Mouse (Mus musculus) left cerebral cortex, adult 11 months (tissue): ENCODE results near the gene Tollip.

Source experiments
- DNase-seq: peaks from one replicate; pipeline ENCODE4 v3.0.0; 2022; ENCODE audit warnings: low spot score

Gene Tollip

DNA sequence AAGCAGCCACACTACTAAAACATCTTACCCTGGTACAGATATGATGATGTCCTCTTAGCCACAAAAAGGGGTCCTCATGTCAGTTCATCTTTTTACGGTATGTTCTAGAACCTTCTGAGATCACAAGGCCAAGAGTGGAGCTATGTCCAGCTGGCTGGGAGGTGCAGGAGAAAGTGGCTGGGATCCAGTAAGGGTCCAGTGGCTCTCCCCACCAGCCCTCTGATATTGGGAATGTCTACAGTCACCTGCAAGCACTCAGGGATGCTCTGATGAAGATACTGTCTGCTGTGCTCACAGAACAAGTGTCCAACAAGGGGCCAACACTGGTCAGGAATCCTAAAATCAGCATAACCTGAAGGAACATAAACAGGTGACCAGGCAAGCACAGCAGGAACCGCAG lies at the start of gene Tollip:
Gene Tollip, minus strand, starts transcription at position 101 of the 400 bp plus-strand sequence.
- no peak for DNase-seq

DNA sequence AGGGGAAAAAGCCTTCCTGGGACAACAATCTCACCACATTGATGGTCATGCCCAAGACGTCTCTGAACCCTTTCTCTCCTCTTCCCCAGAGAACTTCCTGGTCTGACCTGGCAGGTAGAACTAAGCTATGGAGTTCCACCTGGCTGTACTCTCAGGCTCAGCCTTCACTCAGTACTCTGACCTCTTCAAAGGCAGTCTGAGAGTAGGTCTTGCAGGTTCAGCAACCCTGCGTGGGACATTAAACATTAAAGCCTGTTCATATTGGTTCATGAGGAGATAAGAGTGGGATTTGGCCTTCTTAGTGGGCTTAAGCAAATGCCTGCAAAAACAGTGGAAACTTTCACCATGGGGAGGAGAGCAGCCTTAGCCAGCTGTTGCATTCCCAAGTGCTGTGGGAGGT lies 48.0 kb upstream of the Tollip start:
- no peak for DNase-seq

DNA sequence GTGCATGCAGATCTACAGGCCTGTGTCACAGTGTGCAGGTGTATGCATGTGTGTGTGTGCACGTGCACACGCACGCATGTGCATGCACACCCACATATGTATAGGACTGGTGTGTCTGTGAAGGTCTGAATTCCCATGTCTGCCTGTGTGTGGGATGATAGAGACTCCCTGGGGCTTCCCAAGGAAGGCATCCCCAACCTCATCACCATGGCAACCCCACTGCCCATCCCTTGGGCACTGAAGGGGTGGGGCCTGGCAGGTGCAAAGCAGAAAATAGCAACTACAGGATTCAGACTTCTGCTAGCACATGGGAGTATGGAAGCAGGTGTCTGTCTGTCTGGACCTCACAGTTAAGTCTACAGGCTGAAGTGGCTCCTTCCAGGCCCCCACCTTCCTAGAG lies 44.2 kb upstream of the Tollip start:
- DNase-seq: no peak

DNA sequence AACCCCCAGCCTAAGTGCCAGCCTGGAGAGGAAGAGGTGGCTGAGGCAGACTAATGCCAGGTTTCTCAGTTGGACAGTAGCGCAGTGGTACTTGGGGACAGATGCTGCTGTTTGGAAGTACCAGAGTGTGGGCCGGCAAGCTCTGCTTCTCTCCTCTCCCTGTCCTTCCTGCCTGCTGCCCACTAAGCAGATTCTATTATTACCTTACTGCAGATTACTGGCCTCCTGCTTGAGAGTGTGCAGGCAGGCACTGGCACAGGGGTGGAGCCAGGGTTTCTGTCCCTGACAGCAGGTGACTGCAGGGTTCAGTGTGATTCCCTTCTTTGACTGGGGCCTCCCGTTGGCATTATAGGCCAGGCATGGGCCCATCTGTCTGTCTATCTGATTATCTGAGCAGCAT lies 43.2 kb upstream of the Tollip start:
- no peak for DNase-seq

DNA sequence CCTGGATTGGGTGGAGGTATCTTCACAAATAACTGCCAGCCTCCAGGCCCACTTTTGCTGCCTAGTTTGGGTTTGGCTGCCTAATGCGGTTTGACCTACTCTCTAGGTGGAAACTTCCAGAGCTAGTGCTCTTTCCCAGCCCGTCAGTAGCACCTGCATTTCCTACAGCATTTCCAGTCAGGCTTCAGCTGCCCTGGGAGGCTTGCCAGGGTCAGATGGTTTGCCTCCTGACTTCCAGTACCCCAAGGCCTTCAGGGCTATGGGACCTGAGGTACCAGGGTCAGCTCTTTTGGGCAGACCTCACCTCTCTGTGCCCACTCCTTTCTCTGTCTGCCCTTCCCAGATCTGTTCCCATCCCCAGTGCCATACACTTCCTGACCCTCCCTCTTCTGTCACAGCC lies 42.6 kb upstream of the Tollip start:
- no peak for DNase-seq

DNA sequence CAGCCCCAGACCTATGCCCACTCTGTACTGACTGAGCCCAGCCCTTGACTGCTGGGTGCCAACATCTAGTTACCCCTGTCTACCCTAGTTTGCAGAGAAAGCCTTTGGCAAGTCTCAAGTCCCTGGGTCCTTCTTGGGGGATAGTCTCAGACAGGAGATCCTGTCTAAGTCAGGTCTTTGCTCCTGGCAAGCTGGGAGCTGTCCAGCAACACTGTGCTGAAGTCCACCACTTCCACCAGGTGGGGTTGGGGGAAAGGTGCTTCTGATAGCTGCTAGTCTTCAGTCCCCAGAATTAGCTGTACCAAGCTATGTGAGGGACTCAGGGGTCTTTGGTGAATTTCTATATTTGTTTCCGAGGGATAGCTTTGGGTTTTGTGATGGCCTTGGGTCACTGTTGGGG lies 40.8 kb upstream of the Tollip start:
- no peak for DNase-seq

DNA sequence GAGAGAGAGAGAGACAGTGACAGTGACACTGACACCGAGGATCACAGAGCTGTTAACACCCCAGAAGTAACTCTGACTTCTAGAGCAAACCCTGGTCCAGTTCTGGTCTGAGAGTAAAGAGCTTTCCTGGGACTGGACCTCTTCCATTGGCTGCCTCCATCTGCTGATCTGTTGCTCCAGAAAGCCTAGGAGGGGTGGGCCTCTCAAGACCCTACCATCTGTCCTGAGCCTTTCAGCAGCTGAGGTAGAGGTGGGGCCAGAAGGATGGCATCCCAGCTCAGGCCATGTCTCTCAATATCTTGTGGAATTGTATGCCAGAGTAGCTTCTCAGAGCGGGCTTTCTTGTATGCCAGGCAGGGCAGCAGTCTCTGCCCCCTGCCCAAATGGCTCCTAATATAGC lies 39.9 kb upstream of the Tollip start:
- DNase-seq: no peak

DNA sequence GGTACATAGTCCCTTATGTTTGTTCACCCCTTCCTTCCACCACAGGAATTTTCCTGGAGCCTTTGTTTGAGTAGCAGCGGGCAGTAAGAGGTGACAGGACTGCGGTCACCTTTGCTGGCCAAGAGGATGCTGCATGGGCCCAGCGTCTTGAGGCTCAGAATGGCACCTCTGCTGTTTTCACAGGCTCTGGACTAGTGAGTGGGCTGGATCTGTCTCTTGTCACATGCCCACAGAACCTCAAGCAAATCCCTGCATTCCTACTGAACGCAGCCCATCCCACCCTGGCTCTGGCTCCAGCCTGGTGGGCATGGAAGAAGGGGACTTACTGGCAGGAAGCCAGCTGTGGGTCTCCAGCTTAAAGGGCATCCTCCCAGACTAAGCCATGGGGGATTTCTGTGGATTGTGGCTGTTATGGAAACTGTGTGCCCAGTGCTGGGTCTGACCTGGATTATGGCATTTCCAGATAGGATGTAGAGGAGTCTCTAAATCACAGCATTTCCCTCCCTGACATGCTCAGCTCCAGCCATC lies 39.3 kb upstream of the Tollip start:
- DNase-seq: no peak

DNA sequence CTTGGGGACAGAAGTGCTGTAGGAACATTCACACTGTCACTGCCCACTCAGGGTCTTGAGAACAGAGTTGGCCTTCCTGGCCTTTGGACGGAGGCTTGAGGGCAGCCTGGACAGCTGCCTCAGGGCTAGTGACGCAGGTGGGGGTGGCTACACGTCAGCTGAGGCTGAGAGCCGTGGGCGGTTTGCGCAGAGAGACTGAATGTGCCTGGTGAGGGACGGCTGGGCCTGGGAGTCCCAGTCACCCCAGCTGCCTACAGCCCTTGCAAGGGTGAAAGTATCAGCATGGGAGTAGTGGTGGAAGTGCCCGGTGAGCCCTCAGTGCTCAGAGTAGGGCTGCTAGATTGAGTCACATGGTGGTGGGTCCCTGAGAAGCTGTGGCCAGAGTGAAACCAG lies 37.9 kb upstream of the Tollip start:
- no peak for DNase-seq

DNA sequence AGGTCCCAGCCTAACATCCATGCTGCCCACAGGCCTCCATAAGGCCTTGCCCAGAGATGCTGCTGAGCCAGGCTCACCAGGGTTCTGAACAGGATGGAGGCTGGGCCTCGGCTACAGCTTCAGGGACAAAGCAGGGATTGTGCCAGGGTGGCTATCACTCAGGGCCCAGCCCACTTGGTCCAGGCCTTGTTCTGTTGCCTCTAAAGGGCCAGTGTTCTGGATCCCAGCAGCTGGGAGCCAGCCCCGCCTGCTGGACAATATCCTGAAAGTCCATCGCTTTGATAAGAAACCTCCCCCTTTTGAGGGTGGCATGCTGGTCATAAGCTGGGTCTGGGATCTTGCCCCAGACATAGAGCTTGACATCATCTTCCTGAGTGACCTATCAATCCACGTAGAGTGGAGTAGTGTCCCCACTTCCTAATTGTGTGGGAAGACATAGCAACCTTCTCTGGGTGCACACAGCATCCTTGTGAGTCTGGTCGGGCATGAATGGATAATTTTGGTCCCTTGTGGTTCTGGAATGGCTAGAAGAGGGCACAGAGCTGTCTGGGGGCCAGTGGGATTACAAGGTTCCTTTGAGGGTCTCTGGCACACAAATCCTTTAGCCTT lies 37.4 kb upstream of the Tollip start:
- DNase-seq: no peak

DNA sequence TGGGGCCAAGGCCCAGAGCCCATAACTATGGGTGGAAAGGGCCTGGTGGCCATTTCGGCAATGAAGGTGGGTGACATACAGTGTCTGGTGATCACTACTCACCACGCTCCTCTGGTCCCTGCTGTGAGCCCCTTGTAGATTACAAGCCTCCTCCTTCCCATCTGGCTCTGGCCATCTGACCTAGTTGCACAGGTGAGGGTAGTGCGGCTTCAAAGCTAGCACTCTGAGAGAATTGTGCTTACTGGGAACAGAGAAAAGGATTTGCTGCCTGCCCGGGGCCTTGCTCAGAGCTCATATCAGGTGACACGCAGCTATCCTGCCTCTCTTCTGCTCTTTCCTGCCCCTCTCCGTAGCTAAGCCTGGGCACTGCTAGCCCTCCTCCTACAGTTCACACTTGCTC lies 35.3 kb upstream of the Tollip start:
- no peak for DNase-seq

DNA sequence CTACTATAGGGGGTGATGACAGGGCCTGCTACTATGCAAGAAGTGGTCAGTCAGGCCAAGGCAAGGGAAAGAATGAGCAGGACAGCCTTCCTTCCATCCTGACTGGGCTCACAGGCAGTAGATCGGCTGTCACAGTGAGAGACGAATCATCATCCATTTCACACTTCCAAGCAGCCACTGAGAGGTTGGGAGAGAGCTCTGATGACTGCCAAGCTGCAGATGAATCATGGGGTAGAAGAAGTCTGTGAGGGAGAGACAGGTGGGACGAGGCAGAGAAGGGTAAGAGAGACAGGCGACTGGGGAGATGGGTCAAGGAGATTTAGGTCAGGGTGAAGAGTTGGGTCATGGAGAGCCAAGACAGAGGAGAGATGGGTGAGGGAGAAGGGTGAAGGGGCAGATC lies 34.6 kb upstream of the Tollip start:
- no peak for DNase-seq

DNA sequence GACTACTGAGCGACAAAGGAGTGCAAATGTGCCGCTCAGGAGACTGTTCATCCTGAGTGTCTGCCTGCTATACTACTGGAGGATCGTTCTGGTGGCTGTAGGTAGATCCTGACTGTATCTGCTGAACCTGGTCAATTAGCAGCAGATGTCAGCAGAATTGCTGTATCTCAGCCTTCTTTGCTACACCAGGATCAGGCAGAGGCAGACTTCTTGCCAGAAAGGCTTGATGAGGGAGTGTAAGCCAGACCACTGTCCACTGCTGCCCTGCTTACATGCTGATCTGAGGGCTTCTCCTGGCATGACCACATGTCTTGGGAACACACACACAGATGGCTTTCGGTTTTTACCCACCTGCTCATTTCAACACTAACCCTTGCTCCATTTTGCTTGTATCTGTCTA lies 33.5 kb upstream of the Tollip start:
- DNase-seq: no peak

DNA sequence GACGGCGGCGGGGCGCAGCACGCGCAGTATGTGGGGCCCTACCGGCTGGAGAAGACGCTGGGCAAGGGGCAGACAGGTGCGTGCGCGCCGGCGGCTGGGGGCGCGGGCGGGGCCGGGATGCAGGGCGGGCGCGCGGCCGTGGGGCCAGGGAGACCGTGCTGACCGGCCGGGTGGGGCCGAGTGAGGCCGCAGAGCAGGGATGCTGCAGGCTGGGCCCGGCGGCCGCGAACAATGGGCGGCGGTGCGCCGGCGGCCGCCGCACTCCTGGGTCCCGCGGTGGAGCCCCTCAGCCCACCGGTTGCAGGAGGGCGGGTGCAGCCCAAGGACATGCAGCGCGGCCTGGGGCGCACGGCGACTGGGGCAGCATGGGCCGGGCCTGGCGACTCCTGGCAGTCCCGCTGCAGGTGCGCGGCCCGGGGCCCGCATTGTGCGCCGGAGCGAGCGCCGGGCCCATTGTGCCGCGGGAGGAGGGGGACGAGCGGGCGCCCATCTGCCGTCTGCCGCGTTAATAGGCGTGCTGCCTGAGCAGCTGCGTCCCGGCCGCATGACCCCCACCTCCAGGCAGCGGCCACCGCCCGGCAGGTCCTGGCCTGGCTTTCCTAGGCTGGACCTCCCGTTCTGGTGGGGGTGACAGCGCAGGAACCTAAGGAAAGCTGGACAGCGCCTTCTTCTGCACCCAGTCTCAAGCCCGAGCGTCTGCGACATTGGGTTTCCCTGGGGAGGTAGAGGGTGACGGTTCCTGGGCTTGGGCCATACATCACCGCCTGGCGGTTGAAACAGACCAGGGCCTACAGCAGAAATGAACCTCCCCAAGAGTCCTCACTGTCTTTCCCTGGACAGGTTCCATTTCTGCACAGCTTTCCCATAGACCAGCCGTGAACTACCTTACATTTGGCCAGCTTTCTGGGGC lies 32.1 kb upstream of the Tollip start:
- DNase-seq: no peak

DNA sequence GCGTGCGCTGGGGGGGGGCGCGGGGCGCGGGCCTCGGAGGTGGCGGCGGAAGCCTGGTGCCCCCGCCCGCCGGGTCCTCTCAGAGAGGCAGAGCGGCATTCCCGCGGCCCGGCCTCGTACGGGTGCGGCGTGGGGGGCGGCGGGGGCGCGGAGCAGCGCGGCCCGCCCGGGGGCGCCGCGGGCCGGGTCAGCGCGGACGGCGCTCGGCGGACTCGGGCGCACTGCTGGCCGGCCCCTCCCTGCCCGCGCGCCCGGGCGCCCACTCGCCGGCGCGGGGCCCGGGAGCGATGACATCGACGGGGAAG lies 31.4 kb upstream of the Tollip start:
- no peak for DNase-seq

DNA sequence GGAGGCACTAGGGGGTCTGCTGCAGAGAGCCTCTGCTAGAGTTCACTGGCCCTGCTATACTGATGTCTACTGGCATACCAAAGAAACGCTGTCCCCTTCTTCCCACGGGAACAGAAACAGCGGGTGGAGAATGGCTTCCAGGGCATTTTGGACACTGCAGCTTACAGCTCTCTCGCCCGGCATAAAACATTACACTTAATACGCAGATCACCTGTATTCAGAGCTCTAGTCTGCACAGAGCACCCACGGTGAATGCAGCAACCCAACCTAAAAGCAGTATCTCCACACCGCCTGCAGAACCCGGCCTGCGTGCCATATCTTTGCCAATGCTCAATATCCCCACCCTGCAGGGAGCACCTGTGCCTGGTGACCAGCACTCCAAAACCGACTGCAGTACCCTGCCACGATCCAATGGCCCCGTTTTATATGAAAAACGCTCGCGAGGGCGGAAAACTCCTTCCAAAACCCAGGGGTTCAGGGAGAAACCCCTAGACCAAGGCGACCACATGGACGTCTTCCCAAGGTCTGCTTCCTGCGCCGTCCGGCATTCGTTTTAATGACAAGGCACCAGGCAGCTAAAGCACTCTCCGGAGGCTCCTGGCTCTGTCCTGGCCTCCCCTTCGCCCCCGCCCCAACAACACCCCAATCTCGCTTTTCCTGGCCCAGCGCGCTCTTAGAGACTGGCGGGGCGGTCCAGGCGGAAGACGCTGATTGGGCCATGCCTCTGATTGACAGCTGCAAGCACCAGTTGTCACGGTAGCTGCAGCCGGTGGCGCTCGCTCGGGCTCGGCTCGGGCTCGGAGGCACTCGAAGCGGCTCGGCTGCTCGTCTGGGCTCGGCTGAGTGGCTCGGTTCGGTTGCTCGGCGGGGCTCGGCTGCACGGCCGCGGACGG lies 30.8 kb upstream of the Tollip start, which contains the start of gene Brsk2:
Gene Brsk2, plus strand, starts transcription at position 846 of the 893 bp plus-strand sequence.
- DNase-seq: peak; percentile 95

DNA sequence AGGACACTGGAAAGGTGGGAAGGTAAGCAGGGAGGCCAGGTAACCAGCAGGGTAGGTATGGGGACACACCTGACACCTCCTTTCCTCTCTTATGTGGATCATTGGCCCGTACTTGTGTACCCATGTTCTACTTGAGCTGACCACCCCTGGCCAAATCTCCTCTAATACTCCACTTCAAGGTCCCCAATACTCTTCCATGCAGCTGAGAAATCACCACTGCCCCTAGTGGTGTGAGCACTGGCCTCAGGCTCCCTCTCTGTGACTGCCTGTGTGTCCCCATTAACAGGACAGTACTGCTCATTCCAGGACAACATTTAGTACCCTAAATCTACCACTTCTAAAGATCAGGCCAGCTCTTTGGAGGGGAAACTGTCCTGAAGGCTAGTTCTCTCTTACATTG lies 29.7 kb upstream of the Tollip start:
- no peak for DNase-seq

DNA sequence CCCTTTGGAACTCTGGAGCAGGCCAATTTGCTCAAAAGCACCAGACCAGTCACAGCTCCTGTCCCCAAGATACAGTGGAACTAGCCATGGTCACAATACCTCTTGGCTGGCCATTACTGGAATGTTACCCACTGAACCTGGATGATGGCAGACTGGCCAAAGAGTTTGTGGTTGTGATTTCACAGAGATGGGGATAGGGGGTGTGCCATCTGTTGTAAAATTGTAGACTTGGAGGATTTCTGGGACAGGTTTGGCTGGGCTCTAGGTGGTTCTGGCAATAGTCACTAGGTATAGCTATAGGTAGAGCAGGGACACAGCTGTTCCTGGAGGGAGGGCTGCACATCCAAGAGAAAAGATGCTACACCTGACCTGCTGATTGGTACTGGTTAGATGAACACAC lies 29.2 kb upstream of the Tollip start:
- no peak for DNase-seq

DNA sequence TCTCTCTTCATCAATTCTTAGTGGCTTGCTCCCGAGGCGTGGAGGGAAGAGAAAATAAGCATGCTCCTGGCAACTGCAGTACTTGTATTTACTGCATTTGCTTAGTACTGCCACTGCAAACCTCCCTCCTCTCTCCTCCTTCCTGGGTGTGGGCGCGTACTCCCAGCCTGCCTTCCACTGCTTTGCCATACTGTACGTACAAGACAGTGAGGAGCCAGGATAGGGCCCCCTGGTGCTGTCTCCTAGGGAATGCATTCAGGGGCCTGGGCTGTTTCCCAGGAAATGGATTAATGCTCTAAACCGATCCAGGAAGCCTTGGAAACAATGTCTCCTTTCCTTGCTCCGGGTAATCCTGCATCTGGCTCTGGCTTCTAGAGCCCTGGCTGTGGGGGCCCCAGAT lies 27.6 kb upstream of the Tollip start:
- peak; percentile 73 for DNase-seq

DNA sequence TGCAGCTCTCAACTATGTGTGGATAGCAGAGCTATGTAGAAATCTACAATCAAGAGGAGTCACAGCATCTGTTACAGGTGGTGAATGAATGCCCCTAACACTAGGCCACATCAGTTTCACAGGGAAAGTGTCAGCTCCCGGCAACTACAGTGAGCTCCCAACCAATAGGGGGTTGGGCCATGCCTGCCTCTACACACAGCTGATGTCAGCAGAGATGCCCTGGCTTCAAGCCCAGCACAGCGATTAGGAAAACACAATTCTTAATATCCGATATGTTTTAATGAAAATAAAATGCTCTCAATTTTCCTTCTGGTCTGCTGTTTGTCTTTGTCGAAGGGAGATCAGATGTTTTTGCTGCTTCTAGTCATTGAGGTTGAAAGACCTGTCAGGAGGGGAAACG lies 25.1 kb upstream of the Tollip start:
- no peak for DNase-seq

DNA sequence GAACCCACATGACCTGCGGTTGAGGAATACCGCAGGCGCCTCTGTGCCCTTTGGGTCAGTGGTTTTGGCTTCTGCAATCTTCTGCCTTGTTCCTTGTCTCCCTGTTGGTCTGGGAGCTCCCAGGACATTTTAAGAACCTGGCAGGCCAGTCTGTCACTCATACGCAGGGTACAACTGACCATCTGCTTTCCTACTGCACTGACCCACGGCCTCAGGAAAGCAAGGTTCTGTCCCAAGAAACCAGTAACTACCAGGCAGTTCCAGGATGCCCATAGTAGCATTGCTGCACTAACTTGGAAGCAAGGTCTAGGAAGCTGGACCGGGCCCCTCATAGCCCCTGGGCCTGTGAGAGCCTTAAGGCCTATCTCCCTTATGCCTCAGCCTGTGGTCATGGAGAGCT lies 16.6 kb upstream of the Tollip start:
- no peak for DNase-seq

DNA sequence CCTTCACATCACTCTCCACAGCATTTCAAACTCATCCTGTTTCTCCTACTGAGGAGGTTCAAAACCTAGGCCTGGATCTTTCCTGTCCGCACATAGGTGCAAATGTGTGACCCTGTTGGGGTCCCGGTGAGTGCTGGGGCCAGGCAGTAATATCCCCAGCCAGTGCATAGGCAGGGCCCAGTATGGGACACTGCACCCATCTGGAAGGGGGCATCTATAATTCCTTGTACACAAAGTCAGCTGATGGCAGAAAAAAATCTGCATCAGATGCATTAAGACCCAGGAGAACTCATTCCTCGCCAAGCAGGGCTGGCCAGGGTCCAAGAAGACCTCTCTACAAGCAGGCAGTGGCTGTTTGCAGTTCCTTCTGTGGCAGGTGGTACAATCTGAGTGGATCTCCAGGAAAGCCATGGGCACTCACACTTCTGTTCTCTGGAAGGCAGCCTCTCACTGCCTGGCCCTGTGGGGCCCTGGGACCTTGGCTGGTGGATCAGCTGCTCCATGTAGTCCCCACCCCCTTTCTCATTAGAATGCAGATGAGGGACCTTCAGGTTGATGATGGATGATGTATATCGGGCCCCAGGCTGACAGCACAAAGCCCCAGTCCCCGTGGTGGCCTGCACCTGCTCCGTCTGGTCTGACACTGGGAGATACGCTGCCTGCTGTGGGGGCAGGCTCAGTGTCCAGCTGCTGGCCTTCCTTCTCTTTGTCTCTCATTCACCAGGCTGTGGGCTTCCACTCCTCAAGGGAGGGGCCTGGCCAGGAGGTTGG lies 16.0 kb upstream of the Tollip start:
- DNase-seq: no peak
